Mouse (Mus musculus) heart, postnatal 0 days (tissue): Measurements from ENCODE around the gene Gas6. TPM values are rescaled to one million over a fixed set of nuclear protein-coding genes. Genes with fewer than 3 reads are reported as not detected.

Source experiments
- ATAC-seq: fragments of 200-750 bp; cut with Nextera tagmentation; 2 replicates; pipeline ENCODE4 v1.8.0; 2017; ENCODE audit warnings: low read depth, moderate number of reproducible peaks, moderate library complexity; ENCODE audit not compliant: insufficient read depth
- DNase-seq: peaks from one replicate; pipeline ENCODE4 v3.0.0-alpha.2; 2016; ENCODE audit warnings: low spot score
- H3K27ac ChIP-seq: fragments of 300-500 bp; sonication (generic); 2 replicates; pipeline ENCODE4 v1.5.1; 2014; ENCODE audit warnings: low read depth, mild to moderate bottlenecking
- H3K27me3 ChIP-seq: fragments of 300-500 bp; sonication (generic); 2 replicates; pipeline ENCODE4 v1.6.1; 2014; ENCODE audit warnings: low read length, mixed read lengths; ENCODE audit not compliant: control insufficient read depth, insufficient read depth
- H3K36me3 ChIP-seq: fragments of 300-500 bp; sonication (generic); replicated peaks from 2 replicates; pipeline ENCODE4 v1.6.1; 2014; ENCODE audit warnings: low read length, mixed read lengths; ENCODE audit not compliant: control insufficient read depth, insufficient read depth
- H3K4me1 ChIP-seq: fragments of 300-500 bp; sonication (generic); 2 replicates; pipeline ENCODE4 v1.6.1; 2014; ENCODE audit warnings: antibody characterized with exemption; ENCODE audit not compliant: control insufficient read depth, insufficient read depth
- H3K4me2 ChIP-seq: fragments of 300-500 bp; sonication (generic); 2 replicates; pipeline ENCODE4 v1.6.1; 2014; ENCODE audit warnings: low read depth, mild to moderate bottlenecking, low read length, moderate library complexity
- H3K4me3 ChIP-seq: fragments of 300-500 bp; sonication (generic); 2 replicates; pipeline ENCODE4 v1.5.1; 2014; ENCODE audit warnings: low read depth, low read length
- H3K9ac ChIP-seq: fragments of 300-500 bp; sonication (generic); replicated peaks from 2 replicates; pipeline ENCODE4 v1.6.1; 2014; ENCODE audit warnings: low read depth, low read length, mixed read lengths
- H3K9me3 ChIP-seq: fragments of 300-500 bp; sonication (generic); replicated peaks from 2 replicates; pipeline ENCODE4 v1.6.1; 2016; ENCODE audit warnings: low read length; ENCODE audit not compliant: control insufficient read depth
- CTCF ChIP-seq: IDR thresholded peaks from 2 replicates; pipeline ENCODE4 v1.5.1; 2016; ENCODE audit warnings: antibody characterized with exemption, control low read depth, low read depth
- EP300 ChIP-seq: IDR thresholded peaks from 2 replicates; pipeline ENCODE4 v1.6.1; 2016; ENCODE audit warnings: antibody characterized with exemption, low read depth
- WGBS: fragments of 180-500 bp; shearing (Covaris S2); extraction: QIAGEN DNeasy Blood & Tissue Kit; methylation state at CpG from one replicate; pipeline ENCODE4 v1.1.7; 2014; 5-methylcytosine and 5-hydroxymethylcytosine counted together
- polyA plus RNA-seq: library from polyadenylated mRNA; unstranded; fragments of >200 nt; fragmentation: Nextera tagmentation; extraction: Ambion mirVana; gene quantifications from 2 replicates; pipeline ENCODE4 v1.2.1, GENCODE M21; 2015
- total RNA-seq: library from RNA; depleted of rRNA; stranded (reverse); fragments of >200 nt; gene quantifications from 2 replicates; pipeline ENCODE4 v1.2.3, GENCODE M21; 2014; ENCODE audit warnings: low replicate concordance

Gas6 gene
- total and polyA plus RNA-seq, 2 experiments from 2014 or later: 179 to 275 TPM

DNA sequence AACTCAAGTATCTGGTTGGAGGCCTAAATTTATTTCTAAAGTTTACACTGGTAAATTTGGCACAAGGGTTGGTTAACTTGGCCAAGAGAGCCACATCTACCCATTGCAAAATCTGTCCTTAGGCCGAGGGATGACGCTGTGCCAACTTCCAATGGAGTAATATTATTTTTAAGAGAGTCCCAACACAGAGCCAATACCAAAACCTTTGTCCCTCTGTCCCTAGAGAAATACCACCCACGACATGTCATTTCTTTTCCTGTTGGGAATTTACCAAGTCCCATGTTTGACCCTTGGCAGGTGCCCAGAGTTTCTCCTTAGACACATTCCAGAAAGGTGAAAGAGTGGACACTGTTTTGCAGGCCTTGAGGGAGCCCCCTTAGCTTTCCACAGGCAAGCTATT lies 12.7 kb downstream of the Gas6 start:
- no peak for TF ChIP-seq EP300
- TF ChIP-seq CTCF: no peak
- H3K4me3 ChIP-seq: no peak overlapping the region
- peaks cover 28% of the 10 kb centered on the region for H3K4me1 ChIP-seq
- DNase-seq (no peak), ATAC-seq (no peak)
- peak overlapping the region; percentile 36; the same call in 1 of the 2 replicates for H3K27ac ChIP-seq
- H3K36me3 ChIP-seq: peaks cover 78% of the 10 kb centered on the region
- H3K9me3 ChIP-seq: no peaks in the 10 kb centered on the region
- no peak overlapping the region for H3K4me2 ChIP-seq
- 66% methylated on average over 3 of the region's 3 CpGs for WGBS
- H3K9ac ChIP-seq: no peak overlapping the region
- no peaks in the 10 kb centered on the region for H3K27me3 ChIP-seq

GRCm38 (mm10) chr8:13481089-13481554 lies 13.2 kb downstream of the Gas6 start:
- 58% methylated on average over 7 of the region's 7 CpGs for WGBS
- ATAC-seq (peak; percentile 31), DNase-seq (no peak)
- Histone ChIP-seq H3K4me1 (peaks cover 24% of the 10 kb centered on the region), H3K9ac (no peak overlapping the region), H3K9me3 (no peaks in the 10 kb centered on the region), H3K4me3 (no peak overlapping the region), H3K27me3 (no peaks in the 10 kb centered on the region), H3K36me3 (peaks cover 83% of the 10 kb centered on the region), H3K4me2 (no peak overlapping the region), H3K27ac (peak overlapping the region; percentile 63)
- TF ChIP-seq EP300 (no peak), CTCF (no peak)

DNA sequence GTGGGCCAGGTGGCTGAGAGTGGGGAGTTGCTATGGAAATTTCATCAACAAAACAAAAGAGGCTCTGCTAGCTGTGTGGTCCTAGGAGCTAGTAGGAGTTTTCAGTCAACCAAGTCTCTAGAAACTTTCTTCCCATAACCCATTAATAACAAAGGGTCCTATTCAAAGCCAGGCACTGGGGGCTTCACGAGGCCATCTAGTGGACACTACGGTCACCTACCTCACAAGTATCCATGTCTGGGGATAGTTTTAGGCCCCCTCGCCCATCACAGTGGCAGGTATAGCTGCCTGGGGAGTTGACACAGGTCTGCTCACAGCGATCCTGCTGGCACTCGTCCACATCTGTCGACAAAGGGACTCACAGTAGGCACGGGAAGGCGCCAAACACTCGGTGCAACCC lies 18.4 kb downstream of the Gas6 start:
- Histone ChIP-seq H3K9me3 (no peaks in the 10 kb centered on the region), H3K4me1 (peaks cover 19% of the 10 kb centered on the region), H3K27ac (no peak overlapping the region), H3K4me3 (no peak overlapping the region), H3K9ac (no peak overlapping the region), H3K27me3 (no peaks in the 10 kb centered on the region), H3K36me3 (peaks cover 89% of the 10 kb centered on the region), H3K4me2 (no peak overlapping the region)
- DNase-seq (no peak), ATAC-seq (no peak)
- TF ChIP-seq CTCF (peak; percentile 18; the same call in 1 of the 2 replicates), EP300 (no peak)
- WGBS: 42% methylated on average over 9 of the region's 9 CpGs

DNA sequence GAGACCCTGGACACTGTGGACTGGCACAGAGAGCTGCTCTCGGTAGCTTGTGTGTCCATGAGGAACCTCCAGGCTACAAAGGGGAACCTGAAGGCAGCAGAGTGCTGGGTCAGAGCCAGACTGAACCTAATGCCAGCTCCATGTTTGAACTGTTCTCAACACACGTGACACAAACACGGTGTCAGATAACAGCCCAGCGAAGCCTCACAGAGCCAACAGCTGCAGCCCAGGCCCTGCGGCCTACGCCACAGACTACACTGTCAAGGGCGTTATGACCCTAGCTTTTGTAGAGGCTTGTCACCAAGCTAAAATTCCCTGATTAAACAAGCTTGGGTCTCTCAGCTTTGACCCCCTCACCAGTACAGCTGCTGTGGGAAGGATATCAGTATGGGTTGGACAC lies 22.0 kb downstream of the Gas6 start:
- no peaks in the 10 kb centered on the region for H3K27me3 ChIP-seq
- peaks cover 91% of the 10 kb centered on the region for H3K36me3 ChIP-seq
- peak; percentile 97 for ATAC-seq
- H3K4me2 ChIP-seq: no peak overlapping the region
- WGBS: 30% methylated on average over 7 of the region's 7 CpGs
- TF ChIP-seq CTCF (no peak), EP300 (peak; percentile 83; the same call in 1 of the 2 replicates)
- peak overlapping the region; percentile 93 for H3K27ac ChIP-seq
- H3K9me3 ChIP-seq: no peaks in the 10 kb centered on the region
- peaks cover 13% of the 10 kb centered on the region for H3K4me1 ChIP-seq
- no peak overlapping the region; the same call in 1 of the 2 replicates for H3K9ac ChIP-seq
- peak; percentile 86 for DNase-seq
- no peak overlapping the region for H3K4me3 ChIP-seq

DNA sequence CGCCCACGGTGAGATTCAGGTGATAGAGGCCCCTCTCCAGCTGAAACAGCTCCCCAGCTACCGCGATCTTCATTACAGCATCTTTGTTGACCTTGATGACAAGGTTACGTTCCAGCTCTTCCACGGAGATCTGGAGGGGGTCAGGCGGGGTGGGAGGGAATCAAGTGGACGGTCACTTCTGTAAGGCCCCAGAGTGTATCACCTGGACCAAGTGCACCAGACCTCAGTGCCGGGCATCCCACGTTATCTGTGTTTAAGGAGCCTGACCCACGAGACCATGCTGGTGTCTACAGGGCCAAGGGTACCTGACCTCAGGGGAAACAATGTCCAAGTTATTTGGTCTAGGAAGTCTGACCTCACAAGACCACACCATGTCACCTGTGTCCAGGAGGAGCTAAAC lies 22.8 kb downstream of the Gas6 start:
- Histone ChIP-seq H3K9ac (no peak overlapping the region), H3K27ac (peak overlapping the region; percentile 93; the same call in 1 of the 2 replicates), H3K27me3 (no peaks in the 10 kb centered on the region), H3K4me1 (peaks cover 13% of the 10 kb centered on the region), H3K36me3 (peaks cover 91% of the 10 kb centered on the region), H3K4me2 (no peak overlapping the region), H3K9me3 (no peaks in the 10 kb centered on the region), H3K4me3 (no peak overlapping the region)
- no peak for TF ChIP-seq EP300
- TF ChIP-seq CTCF: no peak
- DNase-seq (no peak), ATAC-seq (no peak)
- 65% methylated on average over 11 of the region's 11 CpGs for WGBS

DNA sequence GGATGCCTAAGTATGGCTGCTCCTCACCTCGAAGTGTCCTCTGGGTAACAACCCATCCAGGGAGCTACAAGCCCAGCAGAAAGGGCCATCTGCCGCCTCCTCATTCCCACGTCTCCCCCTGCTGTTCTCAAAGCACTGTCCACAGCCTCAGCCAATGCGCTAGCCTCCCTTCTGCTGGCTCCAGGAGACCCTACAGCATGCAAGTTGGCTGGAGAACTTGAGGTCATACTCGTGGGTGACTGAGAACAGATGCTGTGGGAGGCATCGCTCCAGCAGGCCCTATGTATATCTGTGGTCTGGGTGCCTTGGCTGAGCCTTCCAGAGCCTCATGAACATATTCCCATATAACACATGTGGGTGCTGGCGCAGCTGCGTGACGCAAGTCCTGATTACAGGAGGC lies 25.6 kb downstream of the Gas6 start:
- H3K9me3 ChIP-seq: no peaks in the 10 kb centered on the region
- H3K4me1 ChIP-seq: peaks cover 13% of the 10 kb centered on the region
- H3K27ac ChIP-seq: no peak overlapping the region
- DNase-seq (no peak), ATAC-seq (no peak)
- 79% methylated on average over 9 of the region's 9 CpGs for WGBS
- H3K4me3 ChIP-seq: no peak overlapping the region
- H3K36me3 ChIP-seq: peaks cover 88% of the 10 kb centered on the region
- no peak for TF ChIP-seq EP300
- TF ChIP-seq CTCF: no peak
- no peak overlapping the region for H3K9ac ChIP-seq
- H3K27me3 ChIP-seq: no peaks in the 10 kb centered on the region
- H3K4me2 ChIP-seq: no peak overlapping the region
